Mouse (Mus musculus): Measurements from ENCODE around the gene Swsap1. TPM values are rescaled to one million over a fixed set of nuclear protein-coding genes. Genes with fewer than 3 reads are reported as not detected.

Gene Swsap1
- polyA plus RNA-seq, 1 experiment from 2014 or later: 21.5 TPM

- no peak for DNase-seq
- H3K27ac ChIP-seq (replicated peaks; ENCODE audit: low read depth, low read length): no peak overlapping the region
- H3K4me3 ChIP-seq (replicated peaks; ENCODE audit: low read depth, low read length): no peak overlapping the region
- peaks cover 46% of the 10 kb centered on the region for H3K36me3 ChIP-seq (ENCODE audit: control insufficient read depth, insufficient read depth, low read length)
- H3K4me2 ChIP-seq (ENCODE audit: low read length): no peak overlapping the region
- H3K9ac ChIP-seq (replicated peaks; ENCODE audit: low read length): no peak overlapping the region
- WGBS: 54% methylated on average over 12 of the region's 12 CpGs
- H3K27me3 ChIP-seq (ENCODE audit: control insufficient read depth, insufficient read depth, low read length): no peaks in the 10 kb centered on the region
- H3K4me1 ChIP-seq (ENCODE audit: control insufficient read depth, insufficient read depth, low read length): no peaks in the 10 kb centered on the region
- no peaks in the 10 kb centered on the region for H3K9me3 ChIP-seq (ENCODE audit: control insufficient read depth, low read length)
- no peak for ATAC-seq (ENCODE audit: low FRiP score, low TSS enrichment)
These were observed 11.9 kb upstream of the Swsap1 start for GRCm38 (mm10) chr9:21943638-21944037.

GRCm38 (mm10) chr9:21944267-21944666 lies 11.3 kb upstream of the Swsap1 start:
- H3K4me1 ChIP-seq (ENCODE audit: control insufficient read depth, insufficient read depth, low read length): no peaks in the 10 kb centered on the region
- no peak for DNase-seq
- H3K27ac ChIP-seq (replicated peaks; ENCODE audit: low read depth, low read length): no peak overlapping the region
- no peak for ATAC-seq (ENCODE audit: low FRiP score, low TSS enrichment)
- H3K9me3 ChIP-seq (ENCODE audit: control insufficient read depth, low read length): no peaks in the 10 kb centered on the region
- peaks cover 42% of the 10 kb centered on the region for H3K36me3 ChIP-seq (ENCODE audit: control insufficient read depth, insufficient read depth, low read length)
- 24% methylated on average over 23 of the region's 23 CpGs for WGBS
- H3K4me2 ChIP-seq (ENCODE audit: low read length): no peak overlapping the region
- no peaks in the 10 kb centered on the region for H3K27me3 ChIP-seq (ENCODE audit: control insufficient read depth, insufficient read depth, low read length)
- no peak overlapping the region for H3K9ac ChIP-seq (replicated peaks; ENCODE audit: low read length)
- H3K4me3 ChIP-seq (replicated peaks; ENCODE audit: low read depth, low read length): no peak overlapping the region

GRCm38 (mm10) chr9:21947540-21948130 lies 7.9 kb upstream of the Swsap1 start:
- Histone ChIP-seq H3K36me3 (ENCODE audit: control insufficient read depth, insufficient read depth, low read length) (peaks cover 20% of the 10 kb centered on the region; the same call in 1 of the 2 replicates), H3K4me2 (ENCODE audit: low read length) (no peak overlapping the region), H3K9ac (replicated peaks; ENCODE audit: low read length) (no peak overlapping the region), H3K27ac (replicated peaks; ENCODE audit: low read depth, low read length) (no peak overlapping the region), H3K4me1 (ENCODE audit: control insufficient read depth, insufficient read depth, low read length) (no peaks in the 10 kb centered on the region), H3K4me3 (replicated peaks; ENCODE audit: low read depth, low read length) (no peak overlapping the region), H3K27me3 (ENCODE audit: control insufficient read depth, insufficient read depth, low read length) (no peaks in the 10 kb centered on the region), H3K9me3 (ENCODE audit: control insufficient read depth, low read length) (no peaks in the 10 kb centered on the region)
- DNase-seq: no peak
- WGBS: 6% methylated on average over 28 of the region's 28 CpGs
- no peak for ATAC-seq (ENCODE audit: low FRiP score, low TSS enrichment)

GRCm38 (mm10) chr9:21948146-21948545 lies 7.4 kb upstream of the Swsap1 start:
- Histone ChIP-seq H3K9me3 (ENCODE audit: control insufficient read depth, low read length) (no peaks in the 10 kb centered on the region), H3K4me1 (ENCODE audit: control insufficient read depth, insufficient read depth, low read length) (no peaks in the 10 kb centered on the region), H3K4me2 (ENCODE audit: low read length) (no peak overlapping the region), H3K9ac (replicated peaks; ENCODE audit: low read length) (no peak overlapping the region), H3K27me3 (ENCODE audit: control insufficient read depth, insufficient read depth, low read length) (no peaks in the 10 kb centered on the region), H3K27ac (replicated peaks; ENCODE audit: low read depth, low read length) (no peak overlapping the region), H3K4me3 (replicated peaks; ENCODE audit: low read depth, low read length) (no peak overlapping the region), H3K36me3 (ENCODE audit: control insufficient read depth, insufficient read depth, low read length) (peaks cover 20% of the 10 kb centered on the region; the same call in 1 of the 2 replicates)
- ATAC-seq (ENCODE audit: low FRiP score, low TSS enrichment): no peak
- WGBS: 60% methylated on average over 8 of the region's 8 CpGs
- no peak for DNase-seq

- Histone ChIP-seq H3K36me3 (ENCODE audit: control insufficient read depth, insufficient read depth, low read length) (peaks cover 20% of the 10 kb centered on the region; the same call in 1 of the 2 replicates), H3K27ac (replicated peaks; ENCODE audit: low read depth, low read length) (no peak overlapping the region), H3K9ac (replicated peaks; ENCODE audit: low read length) (no peak overlapping the region), H3K4me3 (replicated peaks; ENCODE audit: low read depth, low read length) (no peak overlapping the region), H3K4me2 (ENCODE audit: low read length) (no peak overlapping the region), H3K27me3 (ENCODE audit: control insufficient read depth, insufficient read depth, low read length) (no peaks in the 10 kb centered on the region), H3K4me1 (ENCODE audit: control insufficient read depth, insufficient read depth, low read length) (0 out of 2 replicates have a peak, but pooled peaks cover 2% of the 10 kb centered on the region), H3K9me3 (ENCODE audit: control insufficient read depth, low read length) (no peaks in the 10 kb centered on the region)
- 68% methylated on average over 6 of the region's 6 CpGs for WGBS
- ATAC-seq (ENCODE audit: low FRiP score, low TSS enrichment) (no peak), DNase-seq (no peak)
These were observed 6.8 kb upstream of the Swsap1 start for GRCm38 (mm10) chr9:21948790-21949189.

- Histone ChIP-seq H3K4me3 (replicated peaks; ENCODE audit: low read depth, low read length) (no peak overlapping the region), H3K27ac (replicated peaks; ENCODE audit: low read depth, low read length) (no peak overlapping the region), H3K36me3 (ENCODE audit: control insufficient read depth, insufficient read depth, low read length) (peaks cover 13% of the 10 kb centered on the region; the same call in 1 of the 2 replicates), H3K9me3 (ENCODE audit: control insufficient read depth, low read length) (no peaks in the 10 kb centered on the region), H3K9ac (replicated peaks; ENCODE audit: low read length) (no peak overlapping the region), H3K27me3 (ENCODE audit: control insufficient read depth, insufficient read depth, low read length) (no peaks in the 10 kb centered on the region), H3K4me2 (ENCODE audit: low read length) (no peak overlapping the region), H3K4me1 (ENCODE audit: control insufficient read depth, insufficient read depth, low read length) (peaks cover 12% of the 10 kb centered on the region; the same call in 1 of the 2 replicates)
- ATAC-seq (ENCODE audit: low FRiP score, low TSS enrichment) (no peak), DNase-seq (no peak)
- 21% methylated on average over 11 of the region's 11 CpGs for WGBS
These were observed 5.2 kb upstream of the Swsap1 start for GRCm38 (mm10) chr9:21950322-21950721.

- no peaks in the 10 kb centered on the region for H3K27me3 ChIP-seq (ENCODE audit: control insufficient read depth, insufficient read depth, low read length)
- no peak overlapping the region for H3K9ac ChIP-seq (replicated peaks; ENCODE audit: low read length)
- no peak overlapping the region for H3K4me3 ChIP-seq (replicated peaks; ENCODE audit: low read depth, low read length)
- H3K27ac ChIP-seq (replicated peaks; ENCODE audit: low read depth, low read length): no peak overlapping the region
- H3K4me1 ChIP-seq (ENCODE audit: control insufficient read depth, insufficient read depth, low read length): peaks cover 17% of the 10 kb centered on the region; the same call in 1 of the 2 replicates
- ATAC-seq (ENCODE audit: low FRiP score, low TSS enrichment): no peak
- WGBS: 77% methylated on average over 3 of the region's 3 CpGs
- peaks cover 10% of the 10 kb centered on the region; the same call in 1 of the 2 replicates for H3K36me3 ChIP-seq (ENCODE audit: control insufficient read depth, insufficient read depth, low read length)
- no peak overlapping the region for H3K4me2 ChIP-seq (ENCODE audit: low read length)
- H3K9me3 ChIP-seq (ENCODE audit: control insufficient read depth, low read length): no peaks in the 10 kb centered on the region
- DNase-seq: no peak
These were observed 3.6 kb upstream of the Swsap1 start for GRCm38 (mm10) chr9:21951977-21952376.

- ATAC-seq (ENCODE audit: low FRiP score, low TSS enrichment) (no peak), DNase-seq (peak; percentile 87)
- Histone ChIP-seq H3K4me3 (replicated peaks; ENCODE audit: low read depth, low read length) (no peak overlapping the region), H3K36me3 (ENCODE audit: control insufficient read depth, insufficient read depth, low read length) (no peaks in the 10 kb centered on the region), H3K4me2 (ENCODE audit: low read length) (peak overlapping the region; percentile 10; the same call in 1 of the 2 replicates), H3K4me1 (ENCODE audit: control insufficient read depth, insufficient read depth, low read length) (peaks cover 17% of the 10 kb centered on the region; the same call in 1 of the 2 replicates), H3K9ac (replicated peaks; ENCODE audit: low read length) (no peak overlapping the region), H3K27ac (replicated peaks; ENCODE audit: low read depth, low read length) (peak overlapping the region; percentile 75), H3K27me3 (ENCODE audit: control insufficient read depth, insufficient read depth, low read length) (no peaks in the 10 kb centered on the region), H3K9me3 (ENCODE audit: control insufficient read depth, low read length) (no peaks in the 10 kb centered on the region)
- 1% methylated on average over 3 of the region's 3 CpGs for WGBS
These were observed 2.0 kb upstream of the Swsap1 start for GRCm38 (mm10) chr9:21953600-21953999.

- no peak for ATAC-seq (ENCODE audit: low FRiP score, low TSS enrichment)
- Histone ChIP-seq H3K4me3 (replicated peaks; ENCODE audit: low read depth, low read length) (peak overlapping the region; percentile 64; the same call in 1 of the 2 replicates), H3K9me3 (ENCODE audit: control insufficient read depth, low read length) (no peaks in the 10 kb centered on the region), H3K4me1 (ENCODE audit: control insufficient read depth, insufficient read depth, low read length) (peaks cover 17% of the 10 kb centered on the region; the same call in 1 of the 2 replicates), H3K27me3 (ENCODE audit: control insufficient read depth, insufficient read depth, low read length) (peaks cover 4% of the 10 kb centered on the region), H3K27ac (replicated peaks; ENCODE audit: low read depth, low read length) (no peak overlapping the region), H3K4me2 (ENCODE audit: low read length) (peak overlapping the region; percentile 68; the same call in 1 of the 2 replicates), H3K9ac (replicated peaks; ENCODE audit: low read length) (no peak overlapping the region), H3K36me3 (ENCODE audit: control insufficient read depth, insufficient read depth, low read length) (no peaks in the 10 kb centered on the region)
- 76% methylated on average over 3 of the region's 3 CpGs for WGBS
- DNase-seq: no peak
These were observed 920 bp upstream of the Swsap1 start for GRCm38 (mm10) chr9:21954635-21955034.
